9 mouse cellular contexts compared by ENCODE assay signal in genomic region chr5:135011809-135012613, GRCm38 (mm10). TPM values are rescaled to one million over a fixed set of nuclear protein-coding genes. Genes with fewer than 3 reads are reported as not detected.
DNase-seq lines count a peak whose midpoint lies in the region; ATAC-seq and TF ChIP-seq lines count a peak whose summit lies in the region.
"Had no signal": no experiment of that assay in that cellular context is flagged by ENCODE, and none has a peak within 500 bp of the region (broad histone marks: within the 10 kb centered on the region; RNA-seq: fewer than 3 reads in every experiment).

No protein-coding gene starts in this region.

- 25% methylated on average over 26 of the region's 26 CpGs for WGBS in embryonic facial prominence, embryonic 15.5 days
- 25% methylated on average over 26 of the region's 26 CpGs for WGBS in neural tube, embryonic 12.5 days

- H3K4me3 ChIP-seq in left cerebral cortex, adult 2 months = no peak overlapping the region
- peak overlapping the region; percentile 9; the same call in 1 of the 2 replicates for H3K4me3 ChIP-seq in embryonic facial prominence, embryonic 15.5 days (replicated peaks)
- H3K4me3 ChIP-seq in neural tube, embryonic 12.5 days = no peak overlapping the region

- intact Hi-C loops in left cerebral cortex, postnatal 4 days (cut with DNase I) = loop anchor here (10.0 kb wide), 1 partner anchor 163 kb away; no protein-coding TSS in a partner anchor
- intact Hi-C loops in left cerebral cortex, adult 2 months (cut with DNase I) = loop anchor here (5.0 to 10.0 kb wide), 2 partner anchors 175 to 273 kb away; partner anchors contain the start of gene Baz1b

- DNase-seq in left cerebral cortex, postnatal 4 days = peak; percentile 61
- DNase-seq in left cerebral cortex, adult 2 months (ENCODE audit: extremely low spot score in 1 of 2, low spot score in 2 of 2) = no peak
- peak; percentile 47 for DNase-seq in kidney, postnatal 10 days
- DNase-seq in adrenal gland, postnatal 25 days = no peak
- DNase-seq in thymus, postnatal 14 days = no peak

- H3K4me2 ChIP-seq in embryonic facial prominence, embryonic 15.5 days (replicated peaks) = peak overlapping the region; percentile 32
- H3K4me2 ChIP-seq in neural tube, embryonic 12.5 days (replicated peaks) = peak overlapping the region; percentile 42

- H3K4me1 ChIP-seq in embryonic facial prominence, embryonic 15.5 days = peaks cover 45% of the 10 kb centered on the region
- peaks cover 21% of the 10 kb centered on the region for H3K4me1 ChIP-seq in neural tube, embryonic 12.5 days

- no peak overlapping the region for H3K27ac ChIP-seq in left cerebral cortex, adult 2 months
- no peak overlapping the region; the same call in 1 of the 2 replicates for H3K27ac ChIP-seq in embryonic facial prominence, embryonic 15.5 days (replicated peaks)
- H3K27ac ChIP-seq in neural tube, embryonic 12.5 days = no peak overlapping the region

- no peaks in the 10 kb centered on the region for H3K27me3 ChIP-seq in embryonic facial prominence, embryonic 15.5 days
- no peaks in the 10 kb centered on the region for H3K27me3 ChIP-seq in neural tube, embryonic 12.5 days (replicated peaks)

- no peak overlapping the region for H3K9ac ChIP-seq in embryonic facial prominence, embryonic 15.5 days
- 0 out of 2 replicates have a peak overlapping the region, but pooled peaks have one; percentile 6 for H3K9ac ChIP-seq in neural tube, embryonic 12.5 days

- no peak for ATAC-seq in embryonic facial prominence, embryonic 15.5 days (ENCODE audit: insufficient number of reproducible peaks, low FRiP score, low TSS enrichment, low read depth)
- no peak for ATAC-seq in neural tube, embryonic 12.5 days (ENCODE audit: low FRiP score, low read depth)
- ATAC-seq in activated CD4-positive, CD25-positive, alpha-beta regulatory T cell, adult 4 months = no peak

- no peaks in the 10 kb centered on the region for H3K36me3 ChIP-seq in embryonic facial prominence, embryonic 15.5 days
- H3K36me3 ChIP-seq in neural tube, embryonic 12.5 days = no peaks in the 10 kb centered on the region

- no peaks in the 10 kb centered on the region for H3K9me3 ChIP-seq in embryonic facial prominence, embryonic 15.5 days (replicated peaks)
- H3K9me3 ChIP-seq in neural tube, embryonic 12.5 days = no peaks in the 10 kb centered on the region

- no peak for TF ChIP-seq CTCF in left cerebral cortex, adult 2 months (IDR thresholded peaks at IDR 0.05)

RNA-seq across cellular contexts. Expression of gene Abhd11, which starts 3.1 kb away (rescaled TPM):
- total RNA-seq in left cerebral cortex, postnatal 4 days (2021) = 10 to 100 TPM; 56.6 to 60.8 TPM
- total RNA-seq in left cerebral cortex, adult 2 months (2021) = 10 to 100 TPM; 31.3 to 39.3 TPM
- 66.0 and 68.9 TPM in 2 replicates for polyA plus RNA-seq in embryonic facial prominence, embryonic 15.5 days (2015; fragmentation: Nextera tagmentation; extraction: Ambion mirVana)
- polyA plus RNA-seq in neural tube, embryonic 12.5 days (2016; fragmentation: Nextera tagmentation; extraction: Ambion mirVana) = 51.6 and 56.3 TPM in 2 replicates
- 10 to 100 TPM; 53.9 to 66.7 TPM for polyA plus RNA-seq in activated CD4-positive, CD25-positive, alpha-beta regulatory T cell, adult 4 months (2017; shearing (Covaris generic))
- total RNA-seq in adrenal gland, postnatal 25 days (2021) = 54.5 and 61.8 TPM in 2 replicates

RNA-seq across cellular contexts. Expression of gene Stx1a, which starts 11.3 kb away (rescaled TPM):
- total RNA-seq in left cerebral cortex, postnatal 4 days (2021) = 100 to 1,000 TPM; 261 to 264 TPM
- total RNA-seq in left cerebral cortex, adult 2 months (2021) = 100 to 1,000 TPM; 340 to 346 TPM
- 16.2 and 19.7 TPM in 2 replicates for polyA plus RNA-seq in embryonic facial prominence, embryonic 15.5 days (2015; fragmentation: Nextera tagmentation; extraction: Ambion mirVana)
- 41.6 and 54.5 TPM in 2 replicates for polyA plus RNA-seq in neural tube, embryonic 12.5 days (2016; fragmentation: Nextera tagmentation; extraction: Ambion mirVana)
- polyA plus RNA-seq in activated CD4-positive, CD25-positive, alpha-beta regulatory T cell, adult 4 months (2017; shearing (Covaris generic)) = 10 to 100 TPM; 15.1 to 15.2 TPM
- total RNA-seq in adrenal gland, postnatal 25 days (2021) = 10.4 and 11.1 TPM in 2 replicates
- total RNA-seq: hematopoietic stem cell, adult 5-6 weeks had no signal

RNA-seq across cellular contexts. Expression of gene Cldn3, which starts 26.0 kb away (rescaled TPM):
- 1 to 10 TPM; 6.2 to 6.4 TPM for total RNA-seq in left cerebral cortex, postnatal 4 days (2021)
- total RNA-seq in left cerebral cortex, adult 2 months (2021) = under 1 TPM; 0.81 to 0.82 TPM
- polyA plus RNA-seq in embryonic facial prominence, embryonic 15.5 days (2015; fragmentation: Nextera tagmentation; extraction: Ambion mirVana) = 39.7 and 50.9 TPM in 2 replicates
- 1.7 and 1.9 TPM in 2 replicates for polyA plus RNA-seq in neural tube, embryonic 12.5 days (2016; fragmentation: Nextera tagmentation; extraction: Ambion mirVana)
- polyA plus RNA-seq in activated CD4-positive, CD25-positive, alpha-beta regulatory T cell, adult 4 months (2017; shearing (Covaris generic)) = not detected
- total RNA-seq in adrenal gland, postnatal 25 days (2021) = 1.0 and 2.2 TPM in 2 replicates
- total RNA-seq: hematopoietic stem cell, adult 5-6 weeks had no signal

RNA-seq across cellular contexts. Expression of gene Dnajc30, which starts 52.0 kb away (rescaled TPM):
- total RNA-seq in left cerebral cortex, postnatal 4 days (2021) = 10 to 100 TPM; 27.4 to 30.1 TPM
- total RNA-seq in left cerebral cortex, adult 2 months (2021) = 10 to 100 TPM; 38.6 to 41.7 TPM
- polyA plus RNA-seq in embryonic facial prominence, embryonic 15.5 days (2015; fragmentation: Nextera tagmentation; extraction: Ambion mirVana) = 32.9 and 36.3 TPM in 2 replicates
- 30.3 and 32.2 TPM in 2 replicates for polyA plus RNA-seq in neural tube, embryonic 12.5 days (2016; fragmentation: Nextera tagmentation; extraction: Ambion mirVana)
- polyA plus RNA-seq in activated CD4-positive, CD25-positive, alpha-beta regulatory T cell, adult 4 months (2017; shearing (Covaris generic)) = 10 to 100 TPM; 27.4 to 30.4 TPM
- 29.6 and 38.8 TPM in 2 replicates for total RNA-seq in adrenal gland, postnatal 25 days (2021)

RNA-seq across cellular contexts. Expression of gene Bud23, which starts 52.7 kb away (rescaled TPM):
- total RNA-seq in left cerebral cortex, postnatal 4 days (2021) = 10 to 100 TPM; 51.7 to 52.1 TPM
- 10 to 100 TPM; 53.4 to 57.3 TPM for total RNA-seq in left cerebral cortex, adult 2 months (2021)
- 102 and 115 TPM in 2 replicates for polyA plus RNA-seq in embryonic facial prominence, embryonic 15.5 days (2015; fragmentation: Nextera tagmentation; extraction: Ambion mirVana)
- polyA plus RNA-seq in neural tube, embryonic 12.5 days (2016; fragmentation: Nextera tagmentation; extraction: Ambion mirVana) = 106 and 112 TPM in 2 replicates
- polyA plus RNA-seq in activated CD4-positive, CD25-positive, alpha-beta regulatory T cell, adult 4 months (2017; shearing (Covaris generic)) = 10 to 100 TPM; 60.3 to 84.8 TPM
- total RNA-seq in adrenal gland, postnatal 25 days (2021) = 58.5 and 66.1 TPM in 2 replicates

Comparison
In these comparisons a context has a peak if more than half of its experiments do, and no peak if none do; other contexts are left out.
1. DNase-seq: peak in left cerebral cortex, postnatal 4 days (single experiment) and kidney, postnatal 10 days (single experiment); none in left cerebral cortex, adult 2 months (0 of 2), adrenal gland, postnatal 25 days (single experiment) and thymus, postnatal 14 days (single experiment).
2. RNA of gene Stx1a, which starts 11.3 kb away (total RNA-seq): 340 to 346 TPM in left cerebral cortex, adult 2 months and 261 to 264 TPM in left cerebral cortex, postnatal 4 days; 10.4 to 11.1 TPM in adrenal gland, postnatal 25 days; every median in the first group is over 10 times any median in the second.